Mouse (Mus musculus): ENCODE measurements around the gene Galm. TPM values are rescaled to one million over a fixed set of nuclear protein-coding genes. Genes with fewer than 3 reads are reported as not detected.

Gene Galm
- 20.0 and 23.7 TPM in 2 replicates for polyA plus RNA-seq (2015; fragmentation: Nextera tagmentation; extraction: Ambion mirVana)

GRCm38 (mm10) chr17:80127331-80128251 lies at the start of gene Galm:
Galm (plus strand) TSS chr17:80127471.
- peak within 1 kb of the TSS; percentile 85 for H3K27ac ChIP-seq
- H3K4me2 ChIP-seq = peak within 1 kb of the TSS; percentile 80
- WGBS = 3% methylated on average over 30 of the region's 30 CpGs
- no peaks in the 10 kb centered on the region for H3K9me3 ChIP-seq
- H3K27me3 ChIP-seq = no peaks in the 10 kb centered on the region
- peak within 1 kb of the TSS; percentile 74 for H3K9ac ChIP-seq
- peak within 1 kb of the TSS; percentile 59 for H3K4me3 ChIP-seq
- H3K36me3 ChIP-seq = no peaks in the 10 kb centered on the region
- peak; percentile 67; the same call in 1 of the 2 replicates for ATAC-seq (ENCODE audit: insufficient number of reproducible peaks, insufficient read depth, low FRiP score, low TSS enrichment, low read depth)
- peaks cover 33% of the 10 kb centered on the region for H3K4me1 ChIP-seq

- H3K4me3 ChIP-seq = no peak overlapping the region
- H3K4me1 ChIP-seq = no peaks in the 10 kb centered on the region
- no peaks in the 10 kb centered on the region for H3K27me3 ChIP-seq
- 83% methylated on average over 4 of the region's 4 CpGs for WGBS
- no peak overlapping the region for H3K9ac ChIP-seq
- H3K9me3 ChIP-seq = no peaks in the 10 kb centered on the region
- no peak for ATAC-seq (ENCODE audit: insufficient number of reproducible peaks, insufficient read depth, low FRiP score, low TSS enrichment, low read depth)
- H3K4me2 ChIP-seq = no peak overlapping the region
- no peak overlapping the region for H3K27ac ChIP-seq
- H3K36me3 ChIP-seq = no peaks in the 10 kb centered on the region
Observed at GRCm38 (mm10) chr17:80078726-80079125, 48.5 kb upstream of the Galm start.

GRCm38 (mm10) chr17:80083223-80083622 lies 44.0 kb upstream of the Galm start:
- Histone ChIP-seq H3K27ac (no peak overlapping the region), H3K9ac (no peak overlapping the region), H3K36me3 (no peaks in the 10 kb centered on the region), H3K9me3 (no peaks in the 10 kb centered on the region), H3K4me2 (no peak overlapping the region), H3K4me3 (no peak overlapping the region), H3K27me3 (no peaks in the 10 kb centered on the region), H3K4me1 (no peaks in the 10 kb centered on the region)
- WGBS = 68% methylated on average over 6 of the region's 6 CpGs
- ATAC-seq (ENCODE audit: insufficient number of reproducible peaks, insufficient read depth, low FRiP score, low TSS enrichment, low read depth) = no peak

GRCm38 (mm10) chr17:80084424-80084823 lies 42.8 kb upstream of the Galm start:
- WGBS = 73% methylated on average over 9 of the region's 9 CpGs

GRCm38 (mm10) chr17:80086591-80086990 lies 40.7 kb upstream of the Galm start:
- Histone ChIP-seq H3K4me1 (no peaks in the 10 kb centered on the region), H3K27me3 (no peaks in the 10 kb centered on the region), H3K4me3 (no peak overlapping the region), H3K4me2 (no peak overlapping the region), H3K9me3 (no peaks in the 10 kb centered on the region), H3K27ac (no peak overlapping the region), H3K36me3 (no peaks in the 10 kb centered on the region), H3K9ac (no peak overlapping the region)
- 84% methylated on average over 11 of the region's 11 CpGs for WGBS
- no peak for ATAC-seq (ENCODE audit: insufficient number of reproducible peaks, insufficient read depth, low FRiP score, low TSS enrichment, low read depth)

More at GRCm38 (mm10) chr17:80084424-80084823, 42.8 kb upstream of the Galm start:
- no peaks in the 10 kb centered on the region for H3K9me3 ChIP-seq
- H3K9ac ChIP-seq = no peak overlapping the region
- no peaks in the 10 kb centered on the region for H3K27me3 ChIP-seq
- no peaks in the 10 kb centered on the region for H3K36me3 ChIP-seq
- H3K4me1 ChIP-seq = no peaks in the 10 kb centered on the region
- no peak overlapping the region for H3K27ac ChIP-seq
- H3K4me3 ChIP-seq = no peak overlapping the region
- H3K4me2 ChIP-seq = no peak overlapping the region
- ATAC-seq (ENCODE audit: insufficient number of reproducible peaks, insufficient read depth, low FRiP score, low TSS enrichment, low read depth) = no peak

GRCm38 (mm10) chr17:80088168-80088567 lies 39.1 kb upstream of the Galm start:
- no peaks in the 10 kb centered on the region for H3K9me3 ChIP-seq
- ATAC-seq (ENCODE audit: insufficient number of reproducible peaks, insufficient read depth, low FRiP score, low TSS enrichment, low read depth) = no peak
- no peaks in the 10 kb centered on the region for H3K4me1 ChIP-seq
- H3K4me3 ChIP-seq = no peak overlapping the region
- H3K36me3 ChIP-seq = no peaks in the 10 kb centered on the region
- H3K9ac ChIP-seq = no peak overlapping the region
- H3K4me2 ChIP-seq = no peak overlapping the region
- WGBS = 91% methylated on average over 3 of the region's 3 CpGs
- H3K27ac ChIP-seq = no peak overlapping the region
- H3K27me3 ChIP-seq = no peaks in the 10 kb centered on the region

- Histone ChIP-seq H3K36me3 (no peaks in the 10 kb centered on the region), H3K4me3 (no peak overlapping the region), H3K4me1 (peaks cover 4% of the 10 kb centered on the region), H3K27ac (no peak overlapping the region), H3K4me2 (no peak overlapping the region), H3K27me3 (no peaks in the 10 kb centered on the region), H3K9me3 (no peaks in the 10 kb centered on the region), H3K9ac (no peak overlapping the region)
- ATAC-seq (ENCODE audit: insufficient number of reproducible peaks, insufficient read depth, low FRiP score, low TSS enrichment, low read depth) = no peak
- WGBS = 70% methylated on average over 4 of the region's 4 CpGs
Observed at GRCm38 (mm10) chr17:80090551-80090950, 36.7 kb upstream of the Galm start.

- no peaks in the 10 kb centered on the region for H3K36me3 ChIP-seq
- WGBS = 56% methylated on average over 6 of the region's 6 CpGs
Observed at GRCm38 (mm10) chr17:80091879-80092549, 35.3 kb upstream of the Galm start.

GRCm38 (mm10) chr17:80095254-80095899 lies 31.9 kb upstream of the Galm start:
- no peak for ATAC-seq (ENCODE audit: insufficient number of reproducible peaks, insufficient read depth, low FRiP score, low TSS enrichment, low read depth)
- H3K9ac ChIP-seq = peak overlapping the region; percentile 51; the same call in 1 of the 2 replicates
- WGBS = 79% methylated on average over 9 of the region's 9 CpGs
- H3K36me3 ChIP-seq = no peaks in the 10 kb centered on the region
- peaks cover 13% of the 10 kb centered on the region for H3K4me1 ChIP-seq
- peak overlapping the region; percentile 25 for H3K4me3 ChIP-seq
- H3K27ac ChIP-seq = no peak overlapping the region
- no peaks in the 10 kb centered on the region for H3K27me3 ChIP-seq
- no peaks in the 10 kb centered on the region for H3K9me3 ChIP-seq
- peak overlapping the region; percentile 49 for H3K4me2 ChIP-seq

More at GRCm38 (mm10) chr17:80091879-80092549, 35.3 kb upstream of the Galm start:
- no peak overlapping the region for H3K4me2 ChIP-seq
- no peaks in the 10 kb centered on the region for H3K9me3 ChIP-seq
- no peak overlapping the region for H3K9ac ChIP-seq
- no peak overlapping the region for H3K27ac ChIP-seq
- peaks cover 13% of the 10 kb centered on the region for H3K4me1 ChIP-seq
- H3K27me3 ChIP-seq = no peaks in the 10 kb centered on the region
- ATAC-seq (ENCODE audit: insufficient number of reproducible peaks, insufficient read depth, low FRiP score, low TSS enrichment, low read depth) = no peak
- no peak overlapping the region for H3K4me3 ChIP-seq

- Histone ChIP-seq H3K36me3 (no peaks in the 10 kb centered on the region), H3K4me3 (peak overlapping the region; percentile 25), H3K9ac (peak overlapping the region; percentile 51; the same call in 1 of the 2 replicates), H3K27ac (no peak overlapping the region; the same call in 1 of the 2 replicates), H3K4me2 (peak overlapping the region; percentile 49), H3K9me3 (no peaks in the 10 kb centered on the region), H3K27me3 (no peaks in the 10 kb centered on the region), H3K4me1 (peaks cover 13% of the 10 kb centered on the region)
- peak; percentile 37; the same call in 1 of the 2 replicates for ATAC-seq (ENCODE audit: insufficient number of reproducible peaks, insufficient read depth, low FRiP score, low TSS enrichment, low read depth)
- WGBS = 10% methylated on average over 20 of the region's 20 CpGs
Observed at GRCm38 (mm10) chr17:80096043-80096719, 31.1 kb upstream of the Galm start.

- WGBS = 83% methylated on average over 8 of the region's 8 CpGs
- no peaks in the 10 kb centered on the region for H3K36me3 ChIP-seq
- H3K9ac ChIP-seq = no peak overlapping the region
- no peak overlapping the region for H3K4me3 ChIP-seq
- no peaks in the 10 kb centered on the region for H3K9me3 ChIP-seq
- H3K4me2 ChIP-seq = no peak overlapping the region
- no peak overlapping the region for H3K27ac ChIP-seq
- no peaks in the 10 kb centered on the region for H3K27me3 ChIP-seq
- H3K4me1 ChIP-seq = peaks cover 13% of the 10 kb centered on the region
- ATAC-seq (ENCODE audit: insufficient number of reproducible peaks, insufficient read depth, low FRiP score, low TSS enrichment, low read depth) = no peak
Observed at GRCm38 (mm10) chr17:80096720-80097114, 30.6 kb upstream of the Galm start.

Measured in embryonic facial prominence, embryonic 13.5 days (tissue).